Mouse (Mus musculus) cerebellum, adult 8-10 months (tissue): ENCODE results near the gene Mvb12a.

Experiments used
- DNase-seq: peaks from one replicate; pipeline ENCODE4 v3.0.0; 2022

Gene Mvb12a

DNA sequence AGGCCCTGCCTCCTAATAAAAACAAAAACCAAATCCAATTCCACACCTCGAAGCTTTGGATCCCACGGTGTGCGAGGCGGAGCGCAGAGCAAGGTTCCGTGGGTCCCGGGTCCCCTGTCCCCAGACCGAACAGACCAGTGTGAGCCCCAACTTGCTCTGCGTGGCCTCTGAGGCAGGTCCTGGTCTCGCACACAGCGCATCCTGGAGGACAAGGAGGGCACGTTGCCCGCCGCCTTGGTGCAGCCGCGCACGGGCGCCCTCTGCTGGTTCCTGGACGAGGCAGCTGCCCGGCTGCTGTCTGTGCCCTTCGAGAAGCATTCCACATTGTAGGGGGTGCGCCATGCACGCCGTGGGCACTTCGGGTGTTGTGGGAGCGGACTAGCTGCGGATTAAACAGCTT is 53.1 kb downstream of the Mvb12a start:
- peak; percentile 94 for DNase-seq

DNA sequence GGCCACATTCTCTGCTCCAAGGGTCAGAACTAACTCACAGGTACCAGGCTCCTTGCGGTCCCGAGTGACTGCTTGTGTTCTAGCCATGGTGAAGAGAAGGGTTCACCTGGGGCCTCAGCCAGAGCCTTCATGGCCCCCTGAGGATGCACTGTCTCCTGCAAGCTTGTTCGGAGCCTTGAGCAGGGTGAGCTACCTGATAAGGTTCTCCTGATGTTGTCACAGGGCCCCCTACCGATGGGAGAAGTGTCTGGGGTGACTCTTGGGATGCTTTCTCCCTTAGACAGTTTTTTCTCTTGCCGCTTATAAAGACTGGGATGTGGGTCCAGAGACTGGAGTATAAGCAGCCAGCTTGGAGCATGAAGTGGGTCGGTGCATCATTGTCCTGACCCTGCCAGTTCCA is 53.7 kb downstream of the Mvb12a start:
- no peak for DNase-seq

DNA sequence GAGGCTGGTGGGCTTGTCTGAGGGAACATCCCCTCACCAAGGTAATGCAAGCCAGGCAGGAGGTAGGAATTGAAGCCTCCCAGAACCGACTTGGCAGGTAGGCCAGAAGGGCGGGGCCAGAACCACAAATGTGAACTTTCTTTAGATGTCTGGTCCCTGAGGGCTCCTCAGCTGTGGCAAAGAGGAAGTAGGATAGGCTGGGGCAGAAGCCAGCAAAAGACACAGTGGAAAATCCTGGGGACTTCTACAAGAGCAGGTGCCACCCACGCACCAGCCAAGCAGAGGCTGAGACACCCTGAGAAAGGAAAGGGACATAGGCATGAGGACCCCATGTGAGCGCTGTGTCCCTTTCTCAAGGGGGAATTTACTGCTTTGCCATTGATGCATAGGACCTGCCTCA is 54.1 kb downstream of the Mvb12a start:
- DNase-seq, result no peak

GRCm38 (mm10) chr8:71597451-71597850 is 54.7 kb downstream of the Mvb12a start, which contains the start of gene Fam129c:
Gene Fam129c (plus strand): TSS chr8:71597648.
- DNase-seq, result no peak
